Mouse (Mus musculus) stomach, postnatal 0 days (tissue): ENCODE measurements around the gene Tlcd2. TPM values are rescaled to one million over a fixed set of nuclear protein-coding genes. Genes with fewer than 3 reads are reported as not detected.

ENCODE experiments used
- ATAC-seq: fragments of 200-750 bp; cut with Nextera tagmentation; 2 replicates; pipeline ENCODE4 v1.8.0; 2017; ENCODE audit not compliant: low FRiP score, low TSS enrichment
- DNase-seq: peaks from one replicate; pipeline ENCODE4 v3.0.0-alpha.2; 2016; ENCODE audit warnings: low spot score
- H3K27ac ChIP-seq: fragments of 300-500 bp; sonication (generic); replicated peaks from 2 replicates; pipeline ENCODE4 v1.5.1; 2014; ENCODE audit warnings: mild to moderate bottlenecking, control low read depth
- H3K27me3 ChIP-seq: fragments of 300-500 bp; sonication (generic); 2 replicates; pipeline ENCODE4 v1.6.1; 2014; ENCODE audit warnings: low read length; ENCODE audit not compliant: control insufficient read depth, insufficient read depth
- H3K36me3 ChIP-seq: fragments of 300-500 bp; sonication (generic); 2 replicates; pipeline ENCODE4 v1.6.1; 2014; ENCODE audit warnings: low read length, mixed read lengths; ENCODE audit not compliant: control insufficient read depth, insufficient read depth
- H3K4me1 ChIP-seq: fragments of 300-500 bp; sonication (generic); replicated peaks from 2 replicates; pipeline ENCODE4 v1.6.1; 2014; ENCODE audit warnings: antibody characterized with exemption; ENCODE audit not compliant: control insufficient read depth, insufficient read depth
- H3K4me2 ChIP-seq: fragments of 300-500 bp; sonication (generic); replicated peaks from 2 replicates; pipeline ENCODE4 v1.6.1; 2014; ENCODE audit warnings: low read depth, mild to moderate bottlenecking, control low read depth, moderate library complexity
- H3K4me3 ChIP-seq: fragments of 300-500 bp; sonication (generic); 2 replicates; pipeline ENCODE4 v1.5.1; 2014; ENCODE audit warnings: low read depth, low read length, control low read depth
- H3K9ac ChIP-seq: fragments of 300-500 bp; sonication (generic); 2 replicates; pipeline ENCODE4 v1.6.1; 2014; ENCODE audit warnings: mild to moderate bottlenecking, low read length, control low read depth, mixed read lengths
- H3K9me3 ChIP-seq: fragments of 300-500 bp; sonication (generic); 2 replicates; pipeline ENCODE4 v1.6.1; 2016; ENCODE audit warnings: low read length; ENCODE audit not compliant: control insufficient read depth
- CTCF ChIP-seq: IDR thresholded peaks from 2 replicates; pipeline ENCODE4 v1.5.1; 2016; ENCODE audit warnings: antibody characterized with exemption, low read depth, mild to moderate bottlenecking, moderate library complexity
- EP300 ChIP-seq: optimal IDR thresholded peaks from 2 replicates; pipeline ENCODE3; 2016; ENCODE audit warnings: antibody characterized with exemption
- WGBS: fragments of 180-500 bp; shearing (Covaris S2); extraction: QIAGEN DNeasy Blood & Tissue Kit; methylation state at CpG from one replicate; pipeline ENCODE4 v1.1.7; 2014; 5-methylcytosine and 5-hydroxymethylcytosine counted together
- polyA plus RNA-seq: library from polyadenylated mRNA; unstranded; fragments of >200 nt; fragmentation: Nextera tagmentation; extraction: Ambion mirVana; gene quantifications from 2 replicates; pipeline ENCODE4 v1.2.1, GENCODE M21; 2015

Tlcd2 gene
- polyA plus RNA-seq, 1 experiment from 2014 or later, result 16.0 TPM

- ATAC-seq (peak; percentile 44; the same call in 1 of the 2 replicates), DNase-seq (no peak)
- Histone ChIP-seq H3K4me2 (peak overlapping the region; percentile 44; the same call in 1 of the 2 replicates), H3K9me3 (no peaks in the 10 kb centered on the region), H3K4me1 (no peaks in the 10 kb centered on the region), H3K27ac (no peak overlapping the region), H3K9ac (no peak overlapping the region), H3K36me3 (no peaks in the 10 kb centered on the region), H3K27me3 (no peaks in the 10 kb centered on the region), H3K4me3 (peak overlapping the region; percentile 27)
- 51% methylated on average over 6 of the region's 6 CpGs for WGBS
- TF ChIP-seq EP300 (no peak), CTCF (no peak)
Observed at GRCm38 (mm10) chr11:75421375-75422012, 40.0 kb upstream of the Tlcd2 start.

GRCm38 (mm10) chr11:75422013-75422792 is 39.3 kb upstream of the Tlcd2 start, which contains the start of gene Serpinf1:
TSS of gene Serpinf1 (minus strand) at chr11:75422701.
- no peak within 1 kb of the TSS; the same call in 1 of the 2 replicates for H3K27ac ChIP-seq
- peak within 1 kb of the TSS; percentile 27 for H3K4me3 ChIP-seq
- 30% methylated on average over 10 of the region's 10 CpGs for WGBS
- no peaks in the 10 kb centered on the region for H3K9me3 ChIP-seq
- peak within 1 kb of the TSS; percentile 47; the same call in 1 of the 2 replicates for H3K9ac ChIP-seq
- ATAC-seq (0 out of 2 replicates have a peak, but pooled peaks have one; percentile 39), DNase-seq (no peak)
- TF ChIP-seq EP300, result no peak
- no peak for TF ChIP-seq CTCF
- no peaks in the 10 kb centered on the region for H3K4me1 ChIP-seq
- H3K4me2 ChIP-seq, result peak within 1 kb of the TSS; percentile 44
- no peaks in the 10 kb centered on the region for H3K27me3 ChIP-seq
- H3K36me3 ChIP-seq, result no peaks in the 10 kb centered on the region

- no peak overlapping the region for H3K4me2 ChIP-seq
- no peak for DNase-seq
- no peak for ATAC-seq
- H3K4me1 ChIP-seq, result no peaks in the 10 kb centered on the region
- no peaks in the 10 kb centered on the region for H3K27me3 ChIP-seq
- no peaks in the 10 kb centered on the region for H3K9me3 ChIP-seq
- 89% methylated on average over 3 of the region's 3 CpGs for WGBS
- no peak overlapping the region for H3K9ac ChIP-seq
- no peak overlapping the region for H3K27ac ChIP-seq
- no peaks in the 10 kb centered on the region for H3K36me3 ChIP-seq
- TF ChIP-seq CTCF (no peak), EP300 (no peak)
- H3K4me3 ChIP-seq, result no peak overlapping the region
Observed at GRCm38 (mm10) chr11:75423091-75423490, 38.4 kb upstream of the Tlcd2 start.

- Histone ChIP-seq H3K9ac (no peak overlapping the region), H3K4me2 (no peak overlapping the region), H3K27ac (no peak overlapping the region), H3K36me3 (no peaks in the 10 kb centered on the region), H3K9me3 (no peaks in the 10 kb centered on the region), H3K27me3 (no peaks in the 10 kb centered on the region), H3K4me1 (no peaks in the 10 kb centered on the region), H3K4me3 (no peak overlapping the region)
- WGBS, result 86% methylated on average over 9 of the region's 9 CpGs
- ATAC-seq (no peak), DNase-seq (no peak)
- TF ChIP-seq CTCF (no peak), EP300 (no peak)
Observed at GRCm38 (mm10) chr11:75424033-75424432, 37.5 kb upstream of the Tlcd2 start.

GRCm38 (mm10) chr11:75424459-75424858 is 37.1 kb upstream of the Tlcd2 start:
- 90% methylated on average over 3 of the region's 3 CpGs for WGBS
- ATAC-seq (no peak), DNase-seq (no peak)
- Histone ChIP-seq H3K9ac (no peak overlapping the region), H3K27me3 (no peaks in the 10 kb centered on the region), H3K36me3 (no peaks in the 10 kb centered on the region), H3K4me2 (no peak overlapping the region), H3K4me1 (no peaks in the 10 kb centered on the region), H3K9me3 (no peaks in the 10 kb centered on the region), H3K27ac (no peak overlapping the region), H3K4me3 (no peak overlapping the region)
- TF ChIP-seq CTCF, result no peak
- no peak for TF ChIP-seq EP300
